Mouse (Mus musculus): ENCODE data around the gene Chrna1.
A peak's percentile ranks its signal among the peaks of the same experiment; 100 is the strongest.
"Not testable (repeated sequence)": the region's sequence is repeated elsewhere in the genome, so short reads cannot be mapped to it uniquely, and the experiment has no call there.

Gene Chrna1

GRCm38 (mm10) chr2:73590106-73590505, 10.0 kb upstream of the Chrna1 start:
- DNase-seq, result no peak

GRCm38 (mm10) chr2:73588951-73589350, 8.8 kb upstream of the Chrna1 start:
- DNase-seq, result no peak

GRCm38 (mm10) chr2:73587109-73587506, 7.0 kb upstream of the Chrna1 start:
- DNase-seq, result no peak

GRCm38 (mm10) chr2:73586392-73587108, 6.4 kb upstream of the Chrna1 start:
- no peak for DNase-seq

- no peak for DNase-seq
These were observed 5.3 kb upstream of the Chrna1 start for GRCm38 (mm10) chr2:73585347-73585831.

- peak; percentile 85 for DNase-seq
These were observed 4.7 kb upstream of the Chrna1 start for GRCm38 (mm10) chr2:73584645-73585346.

GRCm38 (mm10) chr2:73580720-73581119, 582 bp upstream of the Chrna1 start:
- no peak for DNase-seq

- DNase-seq, result no peak
These were observed 970 bp downstream of the Chrna1 start for GRCm38 (mm10) chr2:73579168-73579567.

GRCm38 (mm10) chr2:73574418-73574817, 5.7 kb downstream of the Chrna1 start:
- DNase-seq, result no peak

- no peak for DNase-seq
These were observed 6.6 kb downstream of the Chrna1 start for GRCm38 (mm10) chr2:73573556-73573955.

- peak; percentile 89 for DNase-seq
These were observed 7.4 kb downstream of the Chrna1 start for GRCm38 (mm10) chr2:73572539-73573372.

GRCm38 (mm10) chr2:73571901-73572300, 8.2 kb downstream of the Chrna1 start:
- DNase-seq, result no peak

- no peak for DNase-seq
These were observed 8.8 kb downstream of the Chrna1 start for GRCm38 (mm10) chr2:73571304-73571703.

GRCm38 (mm10) chr2:73566989-73567605, 13.0 kb downstream of the Chrna1 start:
- DNase-seq, result peak; percentile 57

GRCm38 (mm10) chr2:73566162-73566561, 14.0 kb downstream of the Chrna1 start:
- DNase-seq, result peak; percentile 56

- DNase-seq, result no peak
These were observed 16.4 kb downstream of the Chrna1 start for GRCm38 (mm10) chr2:73563690-73564089.

GRCm38 (mm10) chr2:73562656-73563055, 17.5 kb downstream of the Chrna1 start:
- DNase-seq, result no peak

GRCm38 (mm10) chr2:73561665-73562063, 18.5 kb downstream of the Chrna1 start:
- DNase-seq, result no peak

GRCm38 (mm10) chr2:73560899-73561664, 19.1 kb downstream of the Chrna1 start:
- no peak for DNase-seq

- DNase-seq, result no peak
These were observed 19.7 kb downstream of the Chrna1 start for GRCm38 (mm10) chr2:73560445-73560844.

GRCm38 (mm10) chr2:73557956-73558355, 22.2 kb downstream of the Chrna1 start:
- no peak for DNase-seq

GRCm38 (mm10) chr2:73557061-73557460, 23.1 kb downstream of the Chrna1 start:
- DNase-seq, result not testable (repeated sequence)

All from right cerebral cortex, postnatal 14 days (tissue).